Mouse (Mus musculus) erythroblast, adult 5-6 weeks (primary cell): ENCODE results near the gene Il9. TPM values are rescaled to one million over a fixed set of nuclear protein-coding genes. Genes with fewer than 3 reads are reported as not detected.

Experiments used
- total RNA-seq, 2 experiments: library from RNA; stranded (forward) in 1 of 2; stranded (reverse) in 1 of 2; fragments of 150-400 nt in 1 of 2; fragments of 200-764, 138-1000 nt in 1 of 2; gene quantifications; 2 replicates each; pipeline versions ENCODE4 v1.2.3 to v1.2.4; 2015 to 2017; ENCODE audit warnings: low replicate concordance in 2 of 2

Gene Il9
- total RNA-seq, 2 experiments from 2014 or later, result not detected

Other genes starting within 250 kb of the Il9 start
- not detected in 2 replicates for gene Neurog1, start 230.1 kb downstream of the Il9 start, total RNA-seq (2015; ENCODE audit: low replicate concordance)
- not detected in 2 replicates for gene Neurog1, start 230.1 kb downstream of the Il9 start, total RNA-seq (2017; ENCODE audit: low replicate concordance)
- 0.84 TPM in 1 of 2 replicates, not detected in the other for gene Cxcl14, start 185.7 kb downstream of the Il9 start, total RNA-seq (2015; ENCODE audit: low replicate concordance)
- gene Cxcl14, start 185.7 kb downstream of the Il9 start, total RNA-seq (2017; ENCODE audit: low replicate concordance), result 0.42 and 0.51 TPM in 2 replicates
- gene Gm3045, start 55.7 kb downstream of the Il9 start, total RNA-seq (2015; ENCODE audit: low replicate concordance), result not detected in 2 replicates
- not detected in 2 replicates for gene Gm3045, start 55.7 kb downstream of the Il9 start, total RNA-seq (2017; ENCODE audit: low replicate concordance)
- gene Slc25a48, start 43.9 kb downstream of the Il9 start, total RNA-seq (2015; ENCODE audit: low replicate concordance), result not detected in 2 replicates
- gene Slc25a48, start 43.9 kb downstream of the Il9 start, total RNA-seq (2017; ENCODE audit: low replicate concordance), result not detected in 2 replicates
- gene Fbxl21, start 40.2 kb upstream of the Il9 start, total RNA-seq (2015; ENCODE audit: low replicate concordance), result not detected in 2 replicates
- not detected in 2 replicates for gene Fbxl21, start 40.2 kb upstream of the Il9 start, total RNA-seq (2017; ENCODE audit: low replicate concordance)
- not detected in 2 replicates for gene Lect2, start 66.3 kb upstream of the Il9 start, total RNA-seq (2015; ENCODE audit: low replicate concordance)
- not detected in 2 replicates for gene Lect2, start 66.3 kb upstream of the Il9 start, total RNA-seq (2017; ENCODE audit: low replicate concordance)
- gene Tgfbi, start 127.3 kb upstream of the Il9 start, total RNA-seq (2015; ENCODE audit: low replicate concordance), result 20.4 and 25.7 TPM in 2 replicates
- gene Tgfbi, start 127.3 kb upstream of the Il9 start, total RNA-seq (2017; ENCODE audit: low replicate concordance), result 20.8 and 27.5 TPM in 2 replicates
- gene Smad5, start 220.8 kb upstream of the Il9 start, total RNA-seq (2015; ENCODE audit: low replicate concordance), result 9.4 and 11.0 TPM in 2 replicates
- gene Smad5, start 220.8 kb upstream of the Il9 start, total RNA-seq (2017; ENCODE audit: low replicate concordance), result 2.4 and 6.7 TPM in 2 replicates